Mouse (Mus musculus): Measurements from ENCODE around the gene Astn2.

The Astn2 gene

GRCm38 (mm10) chr4:65767431-65767830 lies 637.0 kb downstream of the Astn2 start:
- DNase-seq (ENCODE audit: extremely low read depth, insufficient read length, low spot score) = no peak

DNA sequence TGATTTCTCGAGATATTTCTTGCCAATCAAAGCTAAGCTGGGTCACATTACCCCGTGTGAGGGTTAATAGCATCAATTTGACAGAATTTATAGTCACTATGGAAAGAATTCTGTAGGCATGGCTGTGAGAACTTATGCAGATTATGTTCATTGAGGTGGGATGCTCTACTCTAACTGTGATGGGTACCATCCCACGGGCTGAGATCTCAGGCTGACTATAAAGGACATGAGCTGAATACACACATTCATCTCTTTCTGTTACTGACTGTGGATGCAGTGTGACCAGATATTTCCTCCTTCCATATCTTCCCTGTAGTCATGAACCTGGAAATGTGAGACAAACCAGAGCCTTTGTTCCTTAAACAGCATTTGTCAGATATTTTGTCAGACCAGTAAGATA lies 639.1 kb downstream of the Astn2 start:
- no peak for DNase-seq (ENCODE audit: extremely low read depth, insufficient read length, low spot score)

- no peak for DNase-seq (ENCODE audit: extremely low read depth, insufficient read length, low spot score)
Measured at GRCm38 (mm10) chr4:65764275-65764674, 640.1 kb downstream of the Astn2 start.

- no peak for DNase-seq (ENCODE audit: extremely low read depth, insufficient read length, low spot score)
Measured at GRCm38 (mm10) chr4:65763823-65764222, 640.6 kb downstream of the Astn2 start.

GRCm38 (mm10) chr4:65762116-65762515 lies 642.3 kb downstream of the Astn2 start:
- DNase-seq (ENCODE audit: extremely low read depth, insufficient read length, low spot score) = no peak

DNA sequence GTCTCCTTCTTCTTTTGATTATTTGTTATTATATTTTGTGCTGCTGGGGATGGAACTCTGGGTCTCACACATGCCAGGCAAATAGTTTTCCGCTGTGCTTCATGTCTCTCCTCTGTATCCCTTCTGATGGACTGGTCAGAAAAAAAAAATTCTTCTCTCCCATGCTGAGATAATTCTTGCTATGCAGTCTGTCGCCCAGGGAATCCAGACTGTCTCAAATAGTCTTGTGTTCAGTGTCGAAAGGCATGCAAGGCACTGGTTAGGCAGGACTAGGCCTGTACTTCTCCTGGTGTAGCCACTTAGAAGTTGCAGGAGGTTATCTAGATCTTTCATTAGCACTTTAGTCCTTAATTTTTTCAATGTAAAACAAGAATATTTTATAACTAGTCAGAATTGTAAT lies 642.8 kb downstream of the Astn2 start:
- no peak for DNase-seq (ENCODE audit: extremely low read depth, insufficient read length, low spot score)

DNA sequence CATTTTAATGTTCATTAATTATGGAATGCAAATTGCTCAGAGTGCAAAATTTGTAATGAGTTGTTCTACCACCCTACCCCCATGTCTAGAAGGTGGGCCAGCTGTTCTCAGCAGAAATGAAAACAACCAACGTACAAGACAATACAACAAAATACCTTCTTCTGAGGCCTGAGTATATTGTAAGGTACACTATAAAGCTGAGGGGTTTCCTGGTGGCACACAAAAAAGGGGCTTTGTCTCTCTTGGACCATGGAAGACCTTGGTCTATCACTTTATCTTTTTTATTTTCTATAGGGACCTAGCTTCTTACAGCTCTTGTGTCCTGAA lies 645.6 kb downstream of the Astn2 start:
- DNase-seq (ENCODE audit: extremely low read depth, insufficient read length, low spot score) = no peak

DNA sequence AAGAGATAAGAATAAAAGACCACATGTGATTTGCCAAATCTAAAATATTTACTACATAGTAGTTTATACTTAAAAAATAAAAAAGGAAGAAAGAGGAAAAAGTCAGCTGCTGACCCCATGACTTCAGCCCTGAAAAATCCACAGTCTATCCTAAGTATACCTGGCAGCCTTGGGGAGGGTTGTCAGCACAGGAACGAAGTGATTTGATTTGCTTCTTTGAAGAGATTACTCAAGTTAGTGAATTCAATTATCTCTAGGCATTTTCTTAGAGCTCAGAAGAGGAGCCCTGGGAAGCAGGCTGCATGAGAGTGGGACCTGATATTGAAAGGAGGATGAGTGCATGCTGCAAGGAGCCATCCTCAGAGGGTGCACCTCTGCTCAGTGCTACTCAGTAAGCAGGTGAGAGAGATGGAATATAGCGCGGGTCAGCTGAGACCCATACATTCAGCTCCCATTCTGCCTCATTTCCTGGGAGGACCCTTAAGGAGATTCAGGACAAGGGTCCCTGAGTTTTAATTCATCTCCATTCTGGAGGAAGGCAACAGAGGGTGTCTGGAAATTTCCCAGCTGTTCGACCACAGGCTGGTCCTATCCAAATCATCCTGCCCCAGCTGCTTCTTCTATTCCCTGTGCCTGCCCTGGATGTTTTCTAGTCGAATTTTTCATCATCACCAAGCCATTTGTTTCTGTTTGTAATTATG lies 646.1 kb downstream of the Astn2 start:
- no peak for DNase-seq (ENCODE audit: extremely low read depth, insufficient read length, low spot score)

GRCm38 (mm10) chr4:65752941-65753340 lies 651.5 kb downstream of the Astn2 start:
- no peak for DNase-seq (ENCODE audit: extremely low read depth, insufficient read length, low spot score)

DNA sequence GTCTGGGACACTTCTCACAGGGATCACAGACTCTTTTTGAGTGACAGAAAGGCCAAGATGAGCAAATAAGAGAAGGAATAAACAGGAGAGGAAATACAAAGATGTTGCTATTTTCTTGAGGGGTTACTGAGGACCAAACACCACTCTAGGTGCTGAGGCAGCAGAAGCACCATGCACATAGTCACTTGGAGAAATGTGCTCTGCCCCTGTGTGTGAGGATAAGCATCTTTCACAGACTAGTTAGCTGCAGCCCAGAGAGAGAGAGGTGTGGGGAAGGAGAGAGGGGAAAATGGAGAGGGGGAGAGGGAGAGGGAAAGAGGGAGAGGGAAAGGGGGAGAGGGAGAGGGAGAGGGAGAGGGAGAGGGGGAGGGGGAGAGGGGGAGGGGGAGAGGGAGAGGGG lies 659.6 kb downstream of the Astn2 start:
- no peak for DNase-seq (ENCODE audit: extremely low read depth, insufficient read length, low spot score)

DNA sequence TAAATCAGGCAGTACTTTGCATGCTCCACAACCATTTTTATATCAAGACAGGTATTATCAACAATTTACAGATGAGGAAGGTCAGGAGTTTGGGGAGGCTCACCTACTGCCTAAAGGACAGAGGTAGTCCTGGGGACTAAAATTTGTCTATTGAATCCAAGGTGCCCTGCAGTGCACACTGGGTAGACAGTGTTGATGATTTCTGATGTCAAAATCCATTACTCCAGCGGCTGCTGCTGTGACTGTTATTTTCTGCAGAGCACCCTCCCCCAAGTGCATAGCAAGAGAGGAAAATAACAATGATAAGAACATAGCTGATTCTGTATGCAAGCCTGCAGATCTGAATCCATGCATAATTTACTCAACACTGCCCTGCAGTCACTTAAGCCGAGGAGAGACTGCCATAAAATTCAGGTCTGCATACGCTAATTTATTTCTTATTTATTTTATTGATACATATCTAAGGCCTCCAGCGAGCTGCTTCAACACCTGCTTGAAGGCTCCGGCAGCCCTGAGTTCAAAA lies 660.3 kb downstream of the Astn2 start:
- DNase-seq (ENCODE audit: extremely low read depth, insufficient read length, low spot score) = no peak

- DNase-seq (ENCODE audit: extremely low read depth, insufficient read length, low spot score) = no peak
Measured at GRCm38 (mm10) chr4:65743160-65743691, 661.2 kb downstream of the Astn2 start.

DNA sequence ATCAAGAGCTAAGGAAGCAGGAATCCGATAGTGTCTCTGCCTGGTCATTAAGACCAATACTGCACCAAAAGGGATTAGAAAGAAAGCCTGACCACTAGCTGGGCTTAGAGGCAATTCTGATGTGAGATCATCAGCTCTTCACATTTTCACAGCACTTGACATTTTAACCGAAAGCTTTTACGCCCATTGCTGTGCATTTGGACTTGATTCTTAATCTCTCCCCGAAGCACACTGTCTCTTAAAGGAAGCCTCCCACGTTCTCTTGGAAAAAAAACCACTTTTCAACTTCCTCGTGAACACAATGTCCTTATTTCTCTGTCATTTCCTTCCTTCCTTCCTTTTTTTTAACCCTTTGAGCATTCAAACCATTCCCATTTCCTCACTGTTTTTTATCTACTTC lies 680.0 kb downstream of the Astn2 start:
- DNase-seq (ENCODE audit: extremely low read depth, insufficient read length, low spot score) = no peak

DNA sequence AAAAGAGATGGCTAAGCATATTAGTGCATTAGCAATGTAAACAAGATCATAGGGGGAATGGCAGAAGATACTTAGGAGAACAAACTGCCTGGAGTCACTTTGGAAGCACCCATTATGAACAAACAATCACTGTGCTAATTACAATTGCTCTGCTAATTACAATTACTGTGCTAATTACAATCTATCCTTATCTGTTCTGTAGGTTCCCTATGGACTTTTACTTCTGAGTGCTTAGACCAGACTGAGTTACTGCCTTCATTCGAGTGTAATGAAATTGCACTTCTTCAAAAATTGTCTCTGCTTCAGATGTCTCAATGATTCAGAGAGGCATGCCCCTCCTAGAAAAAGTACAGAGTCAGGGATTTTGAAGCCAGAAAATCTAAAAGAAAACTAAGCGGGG lies 684.8 kb downstream of the Astn2 start:
- no peak for DNase-seq (ENCODE audit: extremely low read depth, insufficient read length, low spot score)

DNA sequence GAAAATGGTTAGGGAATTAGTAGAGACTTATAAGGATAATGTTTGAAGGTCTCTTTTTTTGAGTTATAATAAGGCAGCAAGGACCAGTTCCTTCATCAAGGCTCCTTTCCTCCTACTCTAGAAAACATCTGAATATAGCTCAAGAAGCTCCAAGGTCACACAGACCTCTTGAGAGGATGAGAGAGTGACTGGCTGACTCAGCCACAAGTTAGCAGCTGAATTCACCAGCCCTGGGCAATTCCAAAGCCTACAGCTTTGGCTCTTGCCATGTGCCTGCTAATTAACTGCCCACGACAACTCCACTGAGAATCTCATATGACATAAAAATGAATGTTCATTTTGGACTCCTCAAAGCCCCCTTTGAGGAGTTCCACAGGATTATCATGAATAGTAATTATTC lies 686.5 kb downstream of the Astn2 start:
- no peak for DNase-seq (ENCODE audit: extremely low read depth, insufficient read length, low spot score)

DNA sequence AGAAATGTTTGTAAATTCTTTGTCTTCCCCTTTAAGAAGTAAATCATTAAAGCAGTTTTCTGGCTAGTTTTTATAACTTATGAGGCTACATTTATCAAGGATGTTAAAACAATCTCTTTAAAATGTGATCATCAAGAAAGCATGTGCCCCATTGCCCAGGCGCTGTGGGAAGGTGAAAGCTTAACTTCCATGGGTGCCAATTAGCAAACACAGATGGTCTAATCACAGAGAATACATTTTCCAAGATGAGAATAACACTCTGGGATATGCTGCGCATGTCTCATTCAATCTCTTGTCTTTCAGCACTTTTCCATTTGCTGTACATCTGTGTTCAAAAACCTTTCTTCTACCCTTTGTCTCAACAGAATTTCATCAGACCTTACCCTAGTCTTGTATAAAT lies 688.3 kb downstream of the Astn2 start:
- no peak for DNase-seq (ENCODE audit: extremely low read depth, insufficient read length, low spot score)

DNA sequence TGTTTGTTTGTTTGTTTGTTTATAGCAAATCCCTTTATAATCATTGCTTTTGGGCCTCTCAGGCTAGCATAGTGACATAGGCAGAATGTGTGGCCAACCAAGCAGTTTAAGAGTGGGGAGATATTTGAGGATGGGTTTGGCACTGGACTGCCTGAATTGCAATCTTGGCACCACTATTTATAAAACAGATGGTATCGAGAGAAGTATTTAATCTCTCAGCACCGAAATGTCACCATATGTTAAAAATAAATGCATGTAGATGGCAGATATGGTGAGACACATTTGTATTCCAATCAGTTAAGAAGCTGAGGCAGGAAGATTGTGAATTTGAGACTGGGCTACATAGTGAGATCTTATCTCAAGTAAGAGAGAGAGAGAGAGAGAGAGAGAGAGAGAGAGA lies 692.7 kb downstream of the Astn2 start:
- no peak for DNase-seq (ENCODE audit: extremely low read depth, insufficient read length, low spot score)

- DNase-seq (ENCODE audit: extremely low read depth, insufficient read length, low spot score) = no peak
Measured at GRCm38 (mm10) chr4:65710623-65711022, 693.8 kb downstream of the Astn2 start.

GRCm38 (mm10) chr4:65701848-65702247 lies 702.6 kb downstream of the Astn2 start:
- DNase-seq (ENCODE audit: extremely low read depth, insufficient read length, low spot score) = no peak

DNA sequence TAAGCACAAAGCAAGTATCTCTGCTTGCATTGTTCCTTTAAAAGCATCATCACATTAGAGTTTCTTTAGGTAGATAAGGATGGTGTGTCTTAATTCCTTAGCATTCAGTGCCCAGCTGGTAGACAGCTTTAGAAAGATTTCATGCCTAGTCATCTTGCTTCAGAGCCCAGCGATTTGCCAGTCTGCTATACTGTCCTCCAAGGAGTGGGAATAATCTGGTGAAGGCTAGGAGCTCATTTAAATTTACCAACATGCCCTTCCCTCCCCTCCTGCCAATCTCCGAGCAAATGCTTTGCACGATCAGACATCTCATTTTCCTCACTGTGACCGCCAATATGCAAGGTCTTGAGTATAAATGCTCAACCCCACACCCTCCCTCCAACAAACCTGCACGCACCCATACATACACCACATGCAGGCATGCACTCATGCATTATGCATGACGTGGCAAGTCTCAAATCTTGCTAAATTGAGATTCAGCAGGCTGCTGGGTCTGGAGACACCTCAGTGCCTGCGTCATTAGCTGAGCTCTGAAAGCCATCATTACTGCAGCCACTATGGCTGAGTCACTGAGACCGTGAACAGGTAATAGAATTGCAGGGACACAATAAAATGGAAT lies 704.6 kb downstream of the Astn2 start:
- DNase-seq (ENCODE audit: extremely low read depth, insufficient read length, low spot score) = no peak

GRCm38 (mm10) chr4:65695241-65695640 lies 709.2 kb downstream of the Astn2 start:
- no peak for DNase-seq (ENCODE audit: extremely low read depth, insufficient read length, low spot score)

GRCm38 (mm10) chr4:65694011-65694410 lies 710.4 kb downstream of the Astn2 start:
- no peak for DNase-seq (ENCODE audit: extremely low read depth, insufficient read length, low spot score)
